Mouse (Mus musculus): ENCODE data around the gene Cd6. TPM values are rescaled to one million over a fixed set of nuclear protein-coding genes. Genes with fewer than 3 reads are reported as not detected.

Cd6 gene
- polyA plus RNA-seq, 1 experiment from 2014 or later: not detected

GRCm38 (mm10) chr19:10828321-10828720 lies 1.5 kb downstream of the Cd6 start:
- Histone ChIP-seq H3K36me3 (ENCODE audit: control insufficient read depth, insufficient read depth, low read length) (no peaks in the 10 kb centered on the region), H3K4me3 (ENCODE audit: low read depth, low read length) (no peak overlapping the region), H3K9me3 (ENCODE audit: control insufficient read depth, low read length) (no peaks in the 10 kb centered on the region), H3K27me3 (ENCODE audit: control insufficient read depth, insufficient read depth, low read length) (no peaks in the 10 kb centered on the region), H3K4me1 (replicated peaks; ENCODE audit: control insufficient read depth, insufficient read depth, low read length) (no peaks in the 10 kb centered on the region), H3K9ac (ENCODE audit: low read length) (no peak overlapping the region), H3K27ac (ENCODE audit: low read depth, low read length) (no peak overlapping the region), H3K4me2 (ENCODE audit: low read depth, low read length, severe bottlenecking) (no peak overlapping the region)
- ATAC-seq (replicated peaks; ENCODE audit: low FRiP score) (no peak), DNase-seq (ENCODE audit: low spot score) (no peak)
- whole genome bisulfite sequencing: 92% methylated on average over 5 of the region's 5 CpGs

GRCm38 (mm10) chr19:10824061-10824460 lies 5.8 kb downstream of the Cd6 start:
- no peaks in the 10 kb centered on the region for H3K4me1 ChIP-seq (replicated peaks; ENCODE audit: control insufficient read depth, insufficient read depth, low read length)
- H3K9ac ChIP-seq (ENCODE audit: low read length): no peak overlapping the region
- no peak overlapping the region for H3K4me3 ChIP-seq (ENCODE audit: low read depth, low read length)
- ATAC-seq (replicated peaks; ENCODE audit: low FRiP score): no peak
- H3K27me3 ChIP-seq (ENCODE audit: control insufficient read depth, insufficient read depth, low read length): no peaks in the 10 kb centered on the region
- DNase-seq (ENCODE audit: low spot score): no peak
- H3K4me2 ChIP-seq (ENCODE audit: low read depth, low read length, severe bottlenecking): no peak overlapping the region
- no peak overlapping the region for H3K27ac ChIP-seq (ENCODE audit: low read depth, low read length)
- H3K36me3 ChIP-seq (ENCODE audit: control insufficient read depth, insufficient read depth, low read length): no peaks in the 10 kb centered on the region
- no peaks in the 10 kb centered on the region for H3K9me3 ChIP-seq (ENCODE audit: control insufficient read depth, low read length)
- 88% methylated on average over 7 of the region's 7 CpGs for WGBS

GRCm38 (mm10) chr19:10822534-10822933 lies 7.3 kb downstream of the Cd6 start:
- H3K27ac ChIP-seq (ENCODE audit: low read depth, low read length): no peak overlapping the region
- H3K4me2 ChIP-seq (ENCODE audit: low read depth, low read length, severe bottlenecking): no peak overlapping the region
- DNase-seq (ENCODE audit: low spot score): no peak
- H3K4me3 ChIP-seq (ENCODE audit: low read depth, low read length): no peak overlapping the region
- H3K27me3 ChIP-seq (ENCODE audit: control insufficient read depth, insufficient read depth, low read length): no peaks in the 10 kb centered on the region
- no peak overlapping the region for H3K9ac ChIP-seq (ENCODE audit: low read length)
- H3K4me1 ChIP-seq (replicated peaks; ENCODE audit: control insufficient read depth, insufficient read depth, low read length): 0 out of 2 replicates have a peak, but pooled peaks cover 3% of the 10 kb centered on the region
- no peaks in the 10 kb centered on the region for H3K36me3 ChIP-seq (ENCODE audit: control insufficient read depth, insufficient read depth, low read length)
- 92% methylated on average over 4 of the region's 4 CpGs for WGBS
- no peak for ATAC-seq (replicated peaks; ENCODE audit: low FRiP score)
- no peaks in the 10 kb centered on the region for H3K9me3 ChIP-seq (ENCODE audit: control insufficient read depth, low read length)

GRCm38 (mm10) chr19:10821319-10821718 lies 8.5 kb downstream of the Cd6 start:
- H3K27me3 ChIP-seq (ENCODE audit: control insufficient read depth, insufficient read depth, low read length): no peaks in the 10 kb centered on the region
- no peaks in the 10 kb centered on the region for H3K9me3 ChIP-seq (ENCODE audit: control insufficient read depth, low read length)
- H3K36me3 ChIP-seq (ENCODE audit: control insufficient read depth, insufficient read depth, low read length): no peaks in the 10 kb centered on the region
- ATAC-seq (replicated peaks; ENCODE audit: low FRiP score) (no peak), DNase-seq (ENCODE audit: low spot score) (no peak)
- H3K27ac ChIP-seq (ENCODE audit: low read depth, low read length): no peak overlapping the region
- no peak overlapping the region for H3K4me2 ChIP-seq (ENCODE audit: low read depth, low read length, severe bottlenecking)
- H3K4me3 ChIP-seq (ENCODE audit: low read depth, low read length): no peak overlapping the region
- no peak overlapping the region for H3K9ac ChIP-seq (ENCODE audit: low read length)
- WGBS: 63% methylated on average over 7 of the region's 7 CpGs
- 0 out of 2 replicates have a peak, but pooled peaks cover 3% of the 10 kb centered on the region for H3K4me1 ChIP-seq (replicated peaks; ENCODE audit: control insufficient read depth, insufficient read depth, low read length)

GRCm38 (mm10) chr19:10818217-10818946 lies 11.5 kb downstream of the Cd6 start:
- Histone ChIP-seq H3K36me3 (ENCODE audit: control insufficient read depth, insufficient read depth, low read length) (no peaks in the 10 kb centered on the region), H3K4me1 (replicated peaks; ENCODE audit: control insufficient read depth, insufficient read depth, low read length) (0 out of 2 replicates have a peak, but pooled peaks cover 3% of the 10 kb centered on the region), H3K9ac (ENCODE audit: low read length) (0 out of 2 replicates have a peak overlapping the region, but pooled peaks have one; percentile 10), H3K27me3 (ENCODE audit: control insufficient read depth, insufficient read depth, low read length) (no peaks in the 10 kb centered on the region), H3K4me3 (ENCODE audit: low read depth, low read length) (no peak overlapping the region), H3K27ac (ENCODE audit: low read depth, low read length) (no peak overlapping the region), H3K4me2 (ENCODE audit: low read depth, low read length, severe bottlenecking) (peak overlapping the region; percentile 29; the same call in 1 of the 2 replicates), H3K9me3 (ENCODE audit: control insufficient read depth, low read length) (no peaks in the 10 kb centered on the region)
- ATAC-seq (replicated peaks; ENCODE audit: low FRiP score) (peak; percentile 69; the same call in 1 of the 2 replicates), DNase-seq (ENCODE audit: low spot score) (no peak)
- 37% methylated on average over 17 of the region's 17 CpGs for WGBS

- 0 out of 2 replicates have a peak, but pooled peaks cover 3% of the 10 kb centered on the region for H3K4me1 ChIP-seq (replicated peaks; ENCODE audit: control insufficient read depth, insufficient read depth, low read length)
- WGBS: 75% methylated on average over 2 of the region's 2 CpGs
- no peaks in the 10 kb centered on the region for H3K36me3 ChIP-seq (ENCODE audit: control insufficient read depth, insufficient read depth, low read length)
- H3K4me3 ChIP-seq (ENCODE audit: low read depth, low read length): no peak overlapping the region
- DNase-seq (ENCODE audit: low spot score) (no peak), ATAC-seq (replicated peaks; ENCODE audit: low FRiP score) (no peak)
- H3K4me2 ChIP-seq (ENCODE audit: low read depth, low read length, severe bottlenecking): no peak overlapping the region
- H3K9me3 ChIP-seq (ENCODE audit: control insufficient read depth, low read length): no peaks in the 10 kb centered on the region
- no peak overlapping the region for H3K9ac ChIP-seq (ENCODE audit: low read length)
- no peak overlapping the region for H3K27ac ChIP-seq (ENCODE audit: low read depth, low read length)
- H3K27me3 ChIP-seq (ENCODE audit: control insufficient read depth, insufficient read depth, low read length): no peaks in the 10 kb centered on the region
These were observed 13.4 kb downstream of the Cd6 start for GRCm38 (mm10) chr19:10816462-10816861.

GRCm38 (mm10) chr19:10815871-10816270 lies 14.0 kb downstream of the Cd6 start:
- Histone ChIP-seq H3K4me1 (replicated peaks; ENCODE audit: control insufficient read depth, insufficient read depth, low read length) (0 out of 2 replicates have a peak, but pooled peaks cover 3% of the 10 kb centered on the region), H3K4me3 (ENCODE audit: low read depth, low read length) (no peak overlapping the region), H3K9me3 (ENCODE audit: control insufficient read depth, low read length) (no peaks in the 10 kb centered on the region), H3K4me2 (ENCODE audit: low read depth, low read length, severe bottlenecking) (no peak overlapping the region), H3K27me3 (ENCODE audit: control insufficient read depth, insufficient read depth, low read length) (no peaks in the 10 kb centered on the region), H3K36me3 (ENCODE audit: control insufficient read depth, insufficient read depth, low read length) (no peaks in the 10 kb centered on the region), H3K27ac (ENCODE audit: low read depth, low read length) (no peak overlapping the region), H3K9ac (ENCODE audit: low read length) (no peak overlapping the region)
- WGBS: 88% methylated on average over 6 of the region's 6 CpGs
- ATAC-seq (replicated peaks; ENCODE audit: low FRiP score) (no peak), DNase-seq (ENCODE audit: low spot score) (no peak)

- WGBS: 74% methylated on average over 7 of the region's 7 CpGs
- ATAC-seq (replicated peaks; ENCODE audit: low FRiP score): no peak
- DNase-seq (ENCODE audit: low spot score): no peak
- Histone ChIP-seq H3K36me3 (ENCODE audit: control insufficient read depth, insufficient read depth, low read length) (no peaks in the 10 kb centered on the region), H3K9me3 (ENCODE audit: control insufficient read depth, low read length) (no peaks in the 10 kb centered on the region), H3K4me1 (replicated peaks; ENCODE audit: control insufficient read depth, insufficient read depth, low read length) (0 out of 2 replicates have a peak, but pooled peaks cover 3% of the 10 kb centered on the region), H3K4me2 (ENCODE audit: low read depth, low read length, severe bottlenecking) (no peak overlapping the region), H3K4me3 (ENCODE audit: low read depth, low read length) (no peak overlapping the region), H3K27me3 (ENCODE audit: control insufficient read depth, insufficient read depth, low read length) (no peaks in the 10 kb centered on the region), H3K27ac (ENCODE audit: low read depth, low read length) (no peak overlapping the region), H3K9ac (ENCODE audit: low read length) (no peak overlapping the region)
These were observed 16.0 kb downstream of the Cd6 start for GRCm38 (mm10) chr19:10813905-10814304.

GRCm38 (mm10) chr19:10813039-10813438 lies 16.8 kb downstream of the Cd6 start:
- no peak for ATAC-seq (replicated peaks; ENCODE audit: low FRiP score)
- WGBS: 94% methylated on average over 5 of the region's 5 CpGs

More at GRCm38 (mm10) chr19:10813039-10813438, 16.8 kb downstream of the Cd6 start:
- Histone ChIP-seq H3K9ac (ENCODE audit: low read length) (no peak overlapping the region), H3K4me3 (ENCODE audit: low read depth, low read length) (no peak overlapping the region), H3K27ac (ENCODE audit: low read depth, low read length) (no peak overlapping the region), H3K4me2 (ENCODE audit: low read depth, low read length, severe bottlenecking) (no peak overlapping the region), H3K9me3 (ENCODE audit: control insufficient read depth, low read length) (no peaks in the 10 kb centered on the region), H3K36me3 (ENCODE audit: control insufficient read depth, insufficient read depth, low read length) (no peaks in the 10 kb centered on the region), H3K27me3 (ENCODE audit: control insufficient read depth, insufficient read depth, low read length) (no peaks in the 10 kb centered on the region), H3K4me1 (replicated peaks; ENCODE audit: control insufficient read depth, insufficient read depth, low read length) (0 out of 2 replicates have a peak, but pooled peaks cover under 1% of the 10 kb centered on the region)
- no peak for DNase-seq (ENCODE audit: low spot score)

Data from forebrain, embryonic 11.5 days (tissue).